Mouse (Mus musculus): ENCODE results near the gene Creb3l2. TPM values are rescaled to one million over a fixed set of nuclear protein-coding genes. Genes with fewer than 3 reads are reported as not detected.
"Not testable (repeated sequence)": the region's sequence is repeated elsewhere in the genome, so short reads cannot be mapped to it uniquely, and the experiment has no call there.

Gene Creb3l2
- polyA plus RNA-seq, 1 experiment from 2014 or later = 2.7 TPM

DNA sequence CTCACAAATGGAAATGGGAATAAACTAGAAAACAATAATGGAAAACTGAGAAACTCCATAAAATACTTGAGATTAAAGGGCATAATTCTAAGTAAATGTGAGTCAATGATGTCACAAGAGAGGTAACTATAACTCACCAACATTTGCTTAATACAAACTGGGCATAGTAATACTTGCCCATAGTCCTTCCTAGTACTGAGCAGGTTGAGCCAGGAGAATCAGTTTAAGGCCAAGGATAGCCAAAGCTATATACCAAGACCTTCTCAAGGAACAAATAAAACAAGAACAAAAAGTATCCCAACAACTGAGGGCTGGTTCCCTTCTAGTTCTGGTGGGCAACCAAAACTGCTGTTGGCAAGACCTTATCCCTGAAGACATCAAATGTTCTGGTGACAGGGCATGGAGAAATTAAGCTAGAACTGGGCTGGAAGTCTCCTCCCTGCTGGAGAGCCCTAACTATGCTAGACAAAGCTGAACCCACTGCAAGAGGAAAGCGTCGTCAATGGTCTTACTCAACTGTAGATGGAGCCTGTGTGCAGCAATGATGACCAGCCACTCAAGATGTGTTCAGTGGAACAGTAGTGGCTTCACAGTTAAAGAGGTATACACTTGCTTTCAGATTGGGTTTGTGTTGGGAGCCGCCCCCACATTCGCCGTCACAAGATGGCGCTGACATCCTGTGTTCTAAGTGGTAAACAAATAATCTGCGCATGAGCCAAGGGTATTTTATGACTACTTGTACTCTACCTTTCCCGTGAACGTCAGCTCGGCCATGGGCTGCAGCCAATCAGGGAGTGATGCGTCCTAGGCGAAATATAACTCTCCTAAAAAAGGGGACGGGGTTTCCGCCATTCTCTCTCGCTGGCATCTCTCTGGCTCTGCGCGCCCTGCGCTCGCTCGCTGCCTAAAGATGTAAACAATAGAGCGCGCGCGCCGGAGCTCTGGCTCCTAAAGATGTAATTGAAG lies 21.9 kb upstream of the Creb3l2 start:
- DNase-seq = peak; percentile 61

DNA sequence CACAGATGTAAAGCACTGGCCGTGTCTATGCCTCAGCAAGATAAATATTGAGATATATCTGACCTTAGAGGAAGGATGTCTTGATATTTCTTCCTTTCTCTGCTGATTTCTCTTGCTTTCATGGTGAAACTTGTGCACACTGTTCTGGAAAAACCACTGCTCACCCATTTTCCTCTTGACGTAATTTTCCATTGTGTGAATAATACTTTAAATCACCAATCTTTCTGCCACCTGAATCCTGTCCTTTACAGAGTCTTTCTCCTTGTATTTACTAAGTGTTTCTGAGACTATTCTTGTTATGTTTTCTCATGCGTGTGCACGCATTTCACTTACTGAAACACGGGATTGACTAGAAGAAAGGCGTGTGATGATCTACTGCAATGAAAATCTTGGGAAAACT lies 18.7 kb upstream of the Creb3l2 start:
- DNase-seq (no peak), ATAC-seq (ENCODE audit: low read depth) (no peak)
- H3K36me3 ChIP-seq = no peaks in the 10 kb centered on the region
- H3K4me3 ChIP-seq (replicated peaks) = no peak overlapping the region
- peaks cover 8% of the 10 kb centered on the region for H3K4me1 ChIP-seq (replicated peaks)
- H3K9ac ChIP-seq = no peak overlapping the region
- no peaks in the 10 kb centered on the region for H3K27me3 ChIP-seq
- no peak overlapping the region for H3K27ac ChIP-seq
- 70% methylated on average over 6 of the region's 6 CpGs for WGBS (ENCODE audit: insufficient replicate concordance)
- H3K9me3 ChIP-seq (replicated peaks) = no peaks in the 10 kb centered on the region
- H3K4me2 ChIP-seq = no peak overlapping the region

More for the DNA sequence above, 21.9 kb upstream of the Creb3l2 start:
- peak overlapping the region; percentile 64 for H3K4me2 ChIP-seq
- peak overlapping the region; percentile 52 for H3K4me3 ChIP-seq (replicated peaks)
- ATAC-seq (ENCODE audit: low read depth) = peak; percentile 91
- not testable (repeated sequence) for H3K4me1 ChIP-seq (replicated peaks); H3K36me3 ChIP-seq; H3K27me3 ChIP-seq; H3K9ac ChIP-seq; H3K9me3 ChIP-seq (replicated peaks)
- peak overlapping the region; percentile 29; the same call in 1 of the 2 replicates for H3K27ac ChIP-seq
- under 1% methylated on average over 7 of the region's 25 CpGs for WGBS (ENCODE audit: insufficient replicate concordance)

- H3K4me2 ChIP-seq; H3K9me3 ChIP-seq (replicated peaks); H3K9ac ChIP-seq; H3K36me3 ChIP-seq; ATAC-seq (ENCODE audit: low read depth); H3K27ac ChIP-seq; DNase-seq; H3K4me3 ChIP-seq (replicated peaks); H3K27me3 ChIP-seq; H3K4me1 ChIP-seq (replicated peaks): not testable (repeated sequence)
- whole genome bisulfite sequencing (ENCODE audit: insufficient replicate concordance) = 33% methylated on average over 9 of the region's 9 CpGs
These were observed 17.7 kb upstream of the Creb3l2 start for GRCm38 (mm10) chr6:37459656-37460055.

DNA sequence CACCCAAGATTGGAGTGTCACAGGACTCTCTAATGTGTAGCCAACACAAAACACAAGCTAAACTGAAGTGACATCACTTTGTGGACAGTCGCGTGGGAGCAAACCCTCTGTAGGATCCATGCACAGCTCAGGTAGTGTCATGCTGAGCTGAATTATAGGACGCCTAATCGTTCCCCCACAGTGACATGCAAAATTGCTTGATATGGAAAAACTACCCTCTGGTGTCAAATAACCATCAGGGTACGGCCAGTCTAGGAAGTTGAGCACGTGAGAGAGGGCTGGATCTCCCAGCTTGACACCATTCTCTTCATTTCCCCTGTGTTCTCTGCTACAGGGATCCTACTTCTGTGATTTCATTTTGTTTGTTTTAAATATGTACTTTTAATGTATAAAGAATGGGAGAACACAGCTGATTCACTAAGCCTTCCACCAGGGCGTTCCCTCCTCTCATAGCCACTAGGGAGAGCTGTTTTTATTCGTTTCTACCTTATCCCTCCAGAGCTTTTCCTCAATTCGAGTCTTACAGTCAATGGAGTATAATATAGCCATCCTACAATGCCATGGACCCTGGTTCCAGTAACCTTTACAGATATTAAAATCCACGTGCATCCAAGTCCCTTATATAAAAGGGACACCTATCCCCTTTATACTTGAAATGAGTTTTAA lies 16.2 kb upstream of the Creb3l2 start:
- no peak overlapping the region for H3K9ac ChIP-seq
- no peaks in the 10 kb centered on the region for H3K27me3 ChIP-seq
- no peak for DNase-seq
- no peak overlapping the region for H3K27ac ChIP-seq
- H3K36me3 ChIP-seq = no peaks in the 10 kb centered on the region
- H3K9me3 ChIP-seq (replicated peaks) = no peaks in the 10 kb centered on the region
- no peak overlapping the region for H3K4me3 ChIP-seq (replicated peaks)
- ATAC-seq (ENCODE audit: low read depth) = no peak
- H3K4me2 ChIP-seq = no peak overlapping the region
- no peaks in the 10 kb centered on the region for H3K4me1 ChIP-seq (replicated peaks)
- 41% methylated on average over 10 of the region's 10 CpGs for WGBS (ENCODE audit: insufficient replicate concordance)

DNA sequence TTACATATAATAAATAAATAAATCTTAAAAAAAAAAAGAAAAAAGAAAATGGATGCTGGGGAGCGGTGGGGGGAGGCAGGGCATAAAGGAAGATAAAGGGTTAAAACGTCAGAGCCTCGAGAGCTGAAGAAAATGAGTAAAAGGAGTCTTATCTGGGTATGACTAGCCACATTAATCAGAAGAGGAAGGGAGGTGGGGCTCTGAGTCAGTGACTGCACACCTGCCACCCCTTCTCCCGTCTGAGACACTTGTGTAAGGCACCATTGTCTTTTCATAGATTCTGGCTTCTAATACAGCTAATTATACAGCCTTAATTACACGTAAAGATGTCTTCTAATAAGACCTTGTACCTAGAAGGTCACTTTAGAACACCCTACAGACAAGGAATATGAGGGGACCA lies 13.6 kb upstream of the Creb3l2 start:
- 37% methylated on average over 5 of the region's 5 CpGs for WGBS (ENCODE audit: insufficient replicate concordance)
- Histone ChIP-seq H3K9me3 (replicated peaks) (no peaks in the 10 kb centered on the region), H3K36me3 (no peaks in the 10 kb centered on the region), H3K4me2 (no peak overlapping the region), H3K27ac (no peak overlapping the region), H3K27me3 (no peaks in the 10 kb centered on the region), H3K4me1 (replicated peaks) (no peaks in the 10 kb centered on the region), H3K9ac (no peak overlapping the region), H3K4me3 (replicated peaks) (no peak overlapping the region)
- DNase-seq = no peak
- no peak for ATAC-seq (ENCODE audit: low read depth)

GRCm38 (mm10) chr6:37453047-37453446 lies 11.1 kb upstream of the Creb3l2 start:
- no peak overlapping the region for H3K27ac ChIP-seq
- H3K9ac ChIP-seq = no peak overlapping the region
- H3K4me2 ChIP-seq = no peak overlapping the region
- H3K9me3 ChIP-seq (replicated peaks) = no peaks in the 10 kb centered on the region
- H3K27me3 ChIP-seq = no peaks in the 10 kb centered on the region
- H3K4me3 ChIP-seq (replicated peaks) = no peak overlapping the region
- no peaks in the 10 kb centered on the region for H3K36me3 ChIP-seq
- 55% methylated on average over 4 of the region's 4 CpGs for WGBS (ENCODE audit: insufficient replicate concordance)
- H3K4me1 ChIP-seq (replicated peaks) = no peaks in the 10 kb centered on the region
- DNase-seq = no peak
- no peak for ATAC-seq (ENCODE audit: low read depth)

DNA sequence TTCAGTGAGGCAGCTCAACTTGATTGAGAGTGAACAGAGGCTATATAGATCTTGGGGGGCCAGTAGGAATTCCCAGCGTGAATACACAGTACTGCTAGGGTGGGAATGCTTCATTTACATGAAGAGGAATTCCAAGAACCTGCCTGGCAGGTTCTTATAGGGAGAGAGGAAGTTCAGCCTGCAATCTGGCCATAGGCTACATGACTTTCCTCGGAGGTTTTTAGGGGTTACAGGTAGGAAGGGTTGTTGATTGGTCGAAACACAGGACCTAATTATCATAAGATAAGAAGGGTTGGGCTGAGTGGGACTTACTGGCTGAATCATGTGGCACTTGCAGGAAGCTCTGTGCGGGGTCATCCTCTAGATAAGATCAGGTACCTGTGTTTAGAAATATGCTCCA lies 9.7 kb upstream of the Creb3l2 start:
- 28% methylated on average over 4 of the region's 4 CpGs for WGBS (ENCODE audit: insufficient replicate concordance)
- H3K9ac ChIP-seq = no peak overlapping the region
- DNase-seq = no peak
- H3K4me1 ChIP-seq (replicated peaks) = no peaks in the 10 kb centered on the region
- no peak for ATAC-seq (ENCODE audit: low read depth)
- no peaks in the 10 kb centered on the region for H3K36me3 ChIP-seq
- H3K4me2 ChIP-seq = no peak overlapping the region
- no peaks in the 10 kb centered on the region for H3K9me3 ChIP-seq (replicated peaks)
- H3K4me3 ChIP-seq (replicated peaks) = no peak overlapping the region
- no peaks in the 10 kb centered on the region for H3K27me3 ChIP-seq
- no peak overlapping the region for H3K27ac ChIP-seq

DNA sequence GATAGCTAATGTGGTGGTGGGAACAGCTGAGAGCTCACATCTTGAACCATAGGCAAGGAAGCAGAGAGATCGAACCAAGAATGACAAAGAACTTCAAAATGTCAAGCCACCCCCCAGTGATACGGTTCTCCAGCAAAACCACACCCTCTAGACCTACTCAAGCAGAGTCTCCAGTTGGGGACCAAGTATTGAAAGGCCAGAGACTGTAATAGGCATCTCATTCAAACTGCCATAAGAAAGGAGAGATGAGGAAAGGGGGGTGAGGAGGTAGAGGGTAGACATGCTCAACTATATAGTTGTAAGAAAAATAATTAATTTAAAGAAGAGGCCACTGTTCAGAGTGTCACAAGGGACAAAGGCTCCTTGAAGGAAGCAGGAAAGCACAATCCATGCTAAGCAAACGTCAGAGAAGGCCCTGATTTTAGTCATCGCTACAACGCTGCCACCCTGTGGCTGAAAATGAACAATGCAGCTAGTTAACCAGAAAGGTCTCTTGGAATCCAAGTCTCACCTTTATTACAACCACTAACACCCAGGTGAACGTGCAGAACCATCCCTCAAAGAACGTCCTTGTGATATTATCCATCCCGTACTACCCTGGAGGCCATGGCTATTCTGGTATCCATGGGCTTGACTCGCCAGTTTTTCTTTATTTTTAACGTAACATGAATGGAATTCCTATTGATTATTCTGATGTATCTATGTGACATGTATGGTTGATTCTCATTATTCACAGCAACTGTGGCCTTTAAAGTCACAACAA lies 5.9 kb upstream of the Creb3l2 start:
- Histone ChIP-seq H3K4me2 (no peak overlapping the region), H3K36me3 (no peaks in the 10 kb centered on the region), H3K4me1 (replicated peaks) (peaks cover 4% of the 10 kb centered on the region), H3K27ac (no peak overlapping the region), H3K4me3 (replicated peaks) (no peak overlapping the region), H3K27me3 (no peaks in the 10 kb centered on the region), H3K9ac (no peak overlapping the region), H3K9me3 (replicated peaks) (no peaks in the 10 kb centered on the region)
- ATAC-seq (ENCODE audit: low read depth) (peak; percentile 26; the same call in 1 of the 2 replicates), DNase-seq (peak; percentile 42)
- WGBS (ENCODE audit: insufficient replicate concordance) = 22% methylated on average over 10 of the region's 10 CpGs

GRCm38 (mm10) chr6:37442781-37443180 lies 835 bp upstream of the Creb3l2 start:
- no peak for ATAC-seq (ENCODE audit: low read depth)

GRCm38 (mm10) chr6:37441251-37442011 lies 515 bp downstream of the Creb3l2 start:
- DNase-seq = no peak
- peak overlapping the region; percentile 82 for H3K9ac ChIP-seq
- H3K4me2 ChIP-seq = peak overlapping the region; percentile 89
- WGBS (ENCODE audit: insufficient replicate concordance) = under 1% methylated on average over 40 of the region's 40 CpGs
- H3K9me3 ChIP-seq (replicated peaks) = no peaks in the 10 kb centered on the region
- peak overlapping the region; percentile 83 for H3K4me3 ChIP-seq (replicated peaks)
- no peaks in the 10 kb centered on the region for H3K36me3 ChIP-seq
- ATAC-seq (ENCODE audit: low read depth) = peak; percentile 31
- peak overlapping the region; percentile 66 for H3K27ac ChIP-seq
- no peaks in the 10 kb centered on the region for H3K27me3 ChIP-seq
- peaks cover 28% of the 10 kb centered on the region for H3K4me1 ChIP-seq (replicated peaks)

More at GRCm38 (mm10) chr6:37442781-37443180, 835 bp upstream of the Creb3l2 start:
- H3K9me3 ChIP-seq (replicated peaks) = no peaks in the 10 kb centered on the region
- no peak for DNase-seq
- H3K27me3 ChIP-seq = no peaks in the 10 kb centered on the region
- peak overlapping the region; percentile 66 for H3K9ac ChIP-seq
- H3K27ac ChIP-seq = no peak overlapping the region
- H3K4me2 ChIP-seq = peak overlapping the region; percentile 89
- H3K36me3 ChIP-seq = no peaks in the 10 kb centered on the region
- peaks cover 27% of the 10 kb centered on the region for H3K4me1 ChIP-seq (replicated peaks)
- WGBS (ENCODE audit: insufficient replicate concordance) = 44% methylated on average over 4 of the region's 4 CpGs
- H3K4me3 ChIP-seq (replicated peaks) = peak overlapping the region; percentile 83
